Mouse (Mus musculus): ENCODE measurements at regions not wholly inside any gene's neighbourhood (a gene's known extent, or its start where the extent isn't known, plus 50 kb on each side); places are given as distances from the start of the nearest gene placed in this dataset.

DNA sequence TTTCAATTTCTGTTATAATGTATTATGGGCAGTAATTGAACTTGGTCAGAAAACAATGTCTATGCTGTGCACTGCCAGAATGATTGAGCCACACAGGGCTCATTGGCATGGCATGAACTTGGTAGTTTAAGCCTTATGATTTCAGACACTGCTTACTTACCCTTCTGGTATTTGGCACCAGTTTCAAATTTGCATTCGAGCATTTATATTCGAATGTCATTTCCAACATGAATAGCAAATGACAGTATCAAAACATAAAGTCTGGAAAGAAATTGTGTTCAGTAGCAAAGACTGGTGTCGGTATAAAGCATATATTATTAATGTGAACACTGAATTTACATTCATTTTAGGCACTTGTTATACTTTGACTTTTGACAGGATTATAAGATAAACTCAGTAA lies 50.8 kb upstream of the Robo2 start:
- 86% methylated on average over 3 of the region's 3 CpGs for WGBS
- H3K27ac ChIP-seq = no peak overlapping the region
- H3K4me3 ChIP-seq = no peak overlapping the region
- H3K36me3 ChIP-seq = no peaks in the 10 kb centered on the region
- H3K9me3 ChIP-seq = no peaks in the 10 kb centered on the region
- H3K27me3 ChIP-seq (ENCODE audit: insufficient read depth, poor library complexity, severe bottlenecking) = no peaks in the 10 kb centered on the region
- peaks cover 2% of the 10 kb centered on the region; the same call in 1 of the 2 replicates for H3K4me1 ChIP-seq (replicated peaks)
- no peak for DNase-seq (ENCODE audit: low spot score)

Measured in hindbrain, embryonic 10.5 days (tissue).